Mouse (Mus musculus) spleen, adult 2 months (tissue): ENCODE data around the gene Pbx2. TPM values are rescaled to one million over a fixed set of nuclear protein-coding genes. Genes with fewer than 3 reads are reported as not detected.
"Not testable (repeated sequence)": the region's sequence is repeated elsewhere in the genome, so short reads cannot be mapped to it uniquely, and the experiment has no call there.

ENCODE experiments used
- DNase-seq, 2 experiments: peaks; one replicate each; pipeline versions ENCODE4 v3.0.0 to v3.0.0-alpha.2; 2012 to 2021; ENCODE audit warnings: low spot score in 2 of 2, low read depth in 1 of 2
- H3K27ac ChIP-seq: fragments of 200-500 bp; 2 replicates; pipeline ENCODE4 v1.5.1; 2012; ENCODE audit warnings: low read length, inconsistent platforms; ENCODE audit not compliant: insufficient read depth
- H3K27me3 ChIP-seq: fragments of 200-500 bp; 2 replicates; pipeline ENCODE4 v1.6.1; 2012; ENCODE audit warnings: mild to moderate bottlenecking, moderate library complexity, low read length, inconsistent platforms; ENCODE audit not compliant: control insufficient read depth, insufficient read depth
- H3K36me3 ChIP-seq: fragments of 200-500 bp; 2 replicates; pipeline ENCODE4 v1.6.1; 2012; ENCODE audit warnings: mild to moderate bottlenecking, low read length, inconsistent platforms; ENCODE audit not compliant: control insufficient read depth, insufficient read depth
- H3K4me1 ChIP-seq: fragments of 200-500 bp; 2 replicates; pipeline ENCODE4 v1.6.1; 2011; ENCODE audit warnings: inconsistent platforms; ENCODE audit not compliant: control insufficient read depth, insufficient read depth, insufficient read length
- H3K4me3 ChIP-seq: fragments of 200-500 bp; 2 replicates; pipeline ENCODE4 v1.5.1; 2011; ENCODE audit warnings: mild to moderate bottlenecking, inconsistent platforms; ENCODE audit not compliant: insufficient read depth, insufficient read length; ENCODE audit errors: extremely low read depth
- CTCF ChIP-seq: fragments of 200-500 bp; IDR thresholded peaks from 2 replicates; pipeline ENCODE4 v1.5.1; 2011; ENCODE audit warnings: mild to moderate bottlenecking, inconsistent platforms; ENCODE audit not compliant: insufficient read depth, insufficient read length, insufficient replicate concordance; ENCODE audit errors: extremely low read depth
- POLR2A ChIP-seq: fragments of 200-500 bp; IDR thresholded peaks from 2 replicates; pipeline ENCODE4 v1.6.1; 2011; ENCODE audit warnings: low read depth, low read length, inconsistent platforms
- WGBS: fragments of 180-500 bp; shearing (Covaris S2); methylation state at CpG from one replicate; pipeline ENCODE4 v1.1.7; 2018; 5-methylcytosine and 5-hydroxymethylcytosine counted together
- polyA plus RNA-seq: library from polyadenylated mRNA; depleted of rRNA; stranded (reverse); fragments of >200 nt; gene quantifications from 2 replicates; pipeline ENCODE4 v1.2.3, GENCODE M21; 2012; rRNA removed

Gene Pbx2
- 60.4 and 69.5 TPM in 2 replicates for polyA plus RNA-seq

DNA sequence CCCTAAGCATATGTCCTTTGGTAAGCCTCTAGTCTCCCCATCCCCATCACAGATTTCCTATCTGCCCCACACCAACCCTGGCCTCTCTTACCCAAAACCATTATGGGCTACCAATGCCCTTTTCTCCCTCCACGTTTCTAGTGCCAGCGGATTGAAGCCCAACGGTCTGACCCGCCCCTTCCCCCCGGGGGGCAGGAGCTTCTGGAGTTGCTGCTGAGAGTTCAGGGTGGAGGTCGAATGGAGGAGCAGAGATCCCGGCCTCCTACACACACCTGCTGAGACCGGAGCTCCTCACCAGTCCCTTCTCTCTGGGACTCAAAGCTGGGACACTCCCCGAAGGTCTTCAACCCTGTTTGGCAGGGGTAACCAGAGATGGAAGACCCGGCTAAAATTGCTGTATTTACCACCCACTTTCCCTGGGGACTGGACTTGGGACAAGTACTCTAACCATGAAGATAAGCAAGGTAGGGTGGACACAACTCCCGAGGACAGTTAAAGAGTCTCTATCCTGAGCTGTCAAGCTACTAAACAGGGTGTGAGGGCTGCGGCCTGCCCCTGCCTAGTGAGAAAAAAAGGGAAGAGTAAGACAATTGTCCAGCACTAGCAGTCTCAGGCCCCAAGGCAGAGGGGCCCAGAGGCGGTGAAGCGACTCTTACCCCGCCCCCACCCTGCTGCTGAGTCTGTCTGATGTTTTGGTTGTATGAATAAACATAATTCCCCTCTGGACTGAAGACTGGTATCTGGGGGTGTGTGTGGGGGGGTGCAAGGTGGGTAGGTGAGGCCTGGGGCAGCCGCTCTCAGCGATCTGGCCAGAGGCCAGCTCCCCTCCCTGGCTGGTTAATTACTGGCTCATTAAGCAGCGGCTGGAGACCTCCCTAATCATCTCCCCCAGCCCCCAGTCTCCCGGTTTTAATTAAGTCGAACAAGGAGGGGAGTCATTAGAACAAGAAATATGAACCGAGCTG is at the start of gene Pbx2:
TSS of gene Pbx2 (plus strand) at position 238 of the 965 bp plus-strand sequence.
- peaks cover 26% of the 10 kb centered on the region for H3K36me3 ChIP-seq
- peak within 1 kb of the TSS; percentile 100 for H3K27ac ChIP-seq
- DNase-seq, result no peak
- TF ChIP-seq CTCF (no peak), POLR2A (no peak)
- no peaks in the 10 kb centered on the region for H3K27me3 ChIP-seq
- peak within 1 kb of the TSS; percentile 82 for H3K4me3 ChIP-seq
- H3K4me1 ChIP-seq, result peaks cover 14% of the 10 kb centered on the region; the same call in 1 of the 2 replicates
- WGBS, result 5% methylated on average over 21 of the region's 21 CpGs

DNA sequence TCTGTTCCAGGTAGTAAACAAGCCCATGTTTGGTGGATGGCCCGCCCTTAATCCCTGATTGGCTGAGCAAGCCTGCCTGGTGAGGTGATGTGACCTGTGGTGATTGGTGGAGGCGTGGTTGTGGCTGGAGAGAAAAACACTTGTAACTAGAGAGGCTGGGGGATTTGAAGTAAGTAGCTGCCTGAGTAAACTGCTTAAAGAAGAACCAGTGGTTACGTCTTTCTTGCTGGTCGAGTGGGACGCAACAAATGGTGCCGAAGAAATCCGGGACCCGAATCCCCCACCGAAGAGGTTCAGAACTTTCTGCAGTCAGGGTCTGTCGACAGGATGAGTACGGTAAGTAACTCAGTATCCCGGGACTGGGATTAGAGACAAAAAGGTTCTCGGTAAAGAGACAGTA is 47.5 kb upstream of the Pbx2 start:
- not testable (repeated sequence) for H3K27ac ChIP-seq, H3K27me3 ChIP-seq, DNase-seq, H3K36me3 ChIP-seq, H3K4me1 ChIP-seq, H3K4me3 ChIP-seq
- WGBS, result 91% methylated on average over 13 of the region's 13 CpGs

DNA sequence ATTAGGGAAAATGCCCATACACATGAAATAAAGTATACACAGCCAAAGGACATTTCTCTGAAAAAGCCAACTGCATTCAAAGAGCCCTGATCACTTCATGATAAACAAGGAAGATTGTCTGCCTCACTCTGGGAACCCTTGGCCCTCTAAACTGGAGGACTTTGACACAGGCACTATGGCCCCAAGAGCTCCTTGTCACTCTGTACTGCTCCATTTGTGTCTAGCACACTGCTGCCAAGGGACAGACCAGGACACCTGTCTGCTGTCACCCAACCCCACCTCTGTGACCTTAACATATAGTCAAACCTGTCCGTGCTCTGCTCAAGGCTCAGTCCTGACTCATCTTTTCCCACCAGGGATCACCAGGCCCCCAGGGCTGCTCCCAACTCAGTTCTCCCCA is 44.3 kb upstream of the Pbx2 start:
- no peak overlapping the region for H3K27ac ChIP-seq
- H3K27me3 ChIP-seq, result no peaks in the 10 kb centered on the region
- whole genome bisulfite sequencing, result 94% methylated on average over 1 of the region's 1 CpGs
- no peaks in the 10 kb centered on the region for H3K4me1 ChIP-seq
- TF ChIP-seq POLR2A (no peak), CTCF (no peak)
- DNase-seq, result no peak
- H3K36me3 ChIP-seq, result no peaks in the 10 kb centered on the region
- H3K4me3 ChIP-seq, result no peak overlapping the region

DNA sequence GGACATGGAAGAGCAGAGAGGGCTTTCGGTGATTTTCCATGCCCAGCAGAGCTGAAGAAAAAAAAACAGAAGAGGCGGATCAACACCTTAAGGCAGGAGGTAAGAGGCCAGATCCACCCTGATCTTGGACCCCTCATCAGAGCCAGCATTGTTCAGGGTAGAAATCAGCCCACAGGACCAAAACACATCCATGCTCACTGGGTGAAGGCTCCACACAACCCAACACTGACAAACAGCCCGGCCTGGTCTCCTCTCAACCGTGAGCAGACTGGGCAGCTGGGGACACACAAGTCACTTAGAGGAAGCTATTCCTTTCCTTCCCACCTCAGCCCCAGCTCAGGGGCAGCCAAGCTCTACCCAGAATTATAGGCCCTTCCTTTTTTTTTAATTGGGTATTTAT is 43.5 kb upstream of the Pbx2 start:
- TF ChIP-seq CTCF (no peak), POLR2A (no peak)
- 88% methylated on average over 4 of the region's 4 CpGs for WGBS
- H3K4me3 ChIP-seq, result no peak overlapping the region

DNA sequence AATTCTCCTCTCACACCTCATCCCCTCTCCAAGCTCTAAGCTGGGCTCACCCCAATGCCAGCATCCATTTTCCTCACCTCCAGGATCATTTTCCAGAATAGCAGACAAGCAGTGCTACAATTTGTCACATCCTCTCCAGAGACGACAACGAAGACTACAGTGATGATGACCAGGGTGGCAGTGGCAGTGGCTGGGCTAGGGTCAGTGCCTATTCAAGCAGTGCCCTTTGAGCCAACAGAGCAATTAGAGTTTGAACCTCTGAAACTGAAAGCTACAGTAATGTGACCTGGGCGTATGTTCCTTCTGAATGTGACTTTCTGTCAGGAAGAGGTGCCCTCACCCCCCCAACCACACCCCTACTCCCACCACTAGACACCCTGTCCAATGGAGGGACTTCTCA is 41.9 kb upstream of the Pbx2 start:
- DNase-seq, result no peak
- Histone ChIP-seq H3K36me3 (no peaks in the 10 kb centered on the region), H3K4me3 (no peak overlapping the region), H3K27ac (no peak overlapping the region), H3K27me3 (no peaks in the 10 kb centered on the region), H3K4me1 (no peaks in the 10 kb centered on the region)
- WGBS, result 74% methylated on average over 3 of the region's 3 CpGs
- no peak for TF ChIP-seq CTCF
- no peak for TF ChIP-seq POLR2A

More for the DNA sequence above, 43.5 kb upstream of the Pbx2 start:
- H3K27me3 ChIP-seq, result no peaks in the 10 kb centered on the region
- no peak for DNase-seq
- H3K27ac ChIP-seq, result no peak overlapping the region
- H3K36me3 ChIP-seq, result no peaks in the 10 kb centered on the region
- H3K4me1 ChIP-seq, result no peaks in the 10 kb centered on the region

DNA sequence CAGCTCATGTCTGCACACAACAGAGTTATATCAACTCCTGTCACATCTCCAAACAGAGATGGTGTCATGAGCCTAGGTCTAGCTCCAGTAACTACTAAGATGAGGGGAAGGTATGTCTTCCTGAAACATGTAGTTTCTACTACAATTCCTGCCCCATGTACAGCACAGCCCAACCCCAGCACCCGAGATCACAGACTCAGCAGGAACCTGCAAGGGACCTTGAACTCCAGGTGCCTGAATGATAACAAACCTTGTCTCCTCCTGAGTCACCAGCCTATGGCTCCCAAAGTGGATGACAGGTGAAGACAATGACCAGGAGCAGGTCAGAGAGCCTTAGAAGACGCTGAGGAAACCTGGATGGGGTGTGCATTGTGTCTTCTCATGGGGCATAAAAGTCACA is 41.2 kb upstream of the Pbx2 start:
- no peaks in the 10 kb centered on the region for H3K27me3 ChIP-seq
- H3K4me1 ChIP-seq, result no peaks in the 10 kb centered on the region
- H3K36me3 ChIP-seq, result no peaks in the 10 kb centered on the region
- DNase-seq, result no peak
- no peak overlapping the region for H3K27ac ChIP-seq
- 78% methylated on average over 2 of the region's 2 CpGs for WGBS
- no peak overlapping the region for H3K4me3 ChIP-seq
- TF ChIP-seq CTCF (no peak), POLR2A (no peak)

DNA sequence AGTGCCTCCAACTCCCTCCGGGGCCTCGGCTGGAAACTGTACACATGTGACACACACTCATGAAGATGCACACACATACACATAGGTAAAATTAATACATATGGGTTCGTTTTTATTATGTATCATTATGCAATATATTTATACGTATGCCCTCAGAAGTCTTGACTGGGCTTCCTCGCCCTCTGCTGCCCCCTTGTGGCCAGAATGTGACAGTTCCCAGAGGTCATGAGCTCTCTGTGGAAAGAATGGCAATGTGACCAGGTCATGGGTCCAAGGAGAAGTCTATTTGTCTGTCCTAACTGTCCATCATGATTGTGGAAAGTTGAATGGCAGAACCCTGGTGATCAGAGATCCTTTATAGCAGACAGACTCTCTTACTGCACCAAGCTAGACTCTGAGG is 35.6 kb upstream of the Pbx2 start:
- Histone ChIP-seq H3K27ac (no peak overlapping the region), H3K27me3 (no peaks in the 10 kb centered on the region), H3K4me1 (no peaks in the 10 kb centered on the region), H3K36me3 (no peaks in the 10 kb centered on the region), H3K4me3 (no peak overlapping the region)
- DNase-seq, result peak; percentile 53 to 78
- 12% methylated on average over 5 of the region's 5 CpGs for WGBS
- TF ChIP-seq CTCF (peak; percentile 83; the same call in 1 of the 2 replicates), POLR2A (no peak)
